Mouse (Mus musculus): Measurements from ENCODE around the gene Cacng7.
"Not testable (repeated sequence)": the region's sequence is repeated elsewhere in the genome, so short reads cannot be mapped to it uniquely, and the experiment has no call there.

The Cacng7 gene

GRCm38 (mm10) chr7:3332619-3333521 is at the start of gene Cacng7:
Gene Cacng7 (plus strand): TSS chr7:3332955.
- DNase-seq (ENCODE audit: low read depth, low spot score): peak; percentile 66

- no peak for DNase-seq (ENCODE audit: low read depth, low spot score)
Observed at GRCm38 (mm10) chr7:3283081-3283875, 49.5 kb upstream of the Cacng7 start.

GRCm38 (mm10) chr7:3284604-3285003 is 48.2 kb upstream of the Cacng7 start:
- no peak for DNase-seq (ENCODE audit: low read depth, low spot score)

- DNase-seq (ENCODE audit: low read depth, low spot score): no peak
Observed at GRCm38 (mm10) chr7:3286036-3286435, 46.7 kb upstream of the Cacng7 start.

- DNase-seq (ENCODE audit: low read depth, low spot score): peak; percentile 53
Observed at GRCm38 (mm10) chr7:3287186-3287585, 45.6 kb upstream of the Cacng7 start.

- DNase-seq (ENCODE audit: low read depth, low spot score): peak; percentile 76
Observed at GRCm38 (mm10) chr7:3288976-3289970, 43.5 kb upstream of the Cacng7 start, which contains the start of the genes Myadm and Prkcg. Gene Myadm (plus strand): TSS chr7:3289080. Gene Prkcg (plus strand): TSS chr7:3289179.

DNA sequence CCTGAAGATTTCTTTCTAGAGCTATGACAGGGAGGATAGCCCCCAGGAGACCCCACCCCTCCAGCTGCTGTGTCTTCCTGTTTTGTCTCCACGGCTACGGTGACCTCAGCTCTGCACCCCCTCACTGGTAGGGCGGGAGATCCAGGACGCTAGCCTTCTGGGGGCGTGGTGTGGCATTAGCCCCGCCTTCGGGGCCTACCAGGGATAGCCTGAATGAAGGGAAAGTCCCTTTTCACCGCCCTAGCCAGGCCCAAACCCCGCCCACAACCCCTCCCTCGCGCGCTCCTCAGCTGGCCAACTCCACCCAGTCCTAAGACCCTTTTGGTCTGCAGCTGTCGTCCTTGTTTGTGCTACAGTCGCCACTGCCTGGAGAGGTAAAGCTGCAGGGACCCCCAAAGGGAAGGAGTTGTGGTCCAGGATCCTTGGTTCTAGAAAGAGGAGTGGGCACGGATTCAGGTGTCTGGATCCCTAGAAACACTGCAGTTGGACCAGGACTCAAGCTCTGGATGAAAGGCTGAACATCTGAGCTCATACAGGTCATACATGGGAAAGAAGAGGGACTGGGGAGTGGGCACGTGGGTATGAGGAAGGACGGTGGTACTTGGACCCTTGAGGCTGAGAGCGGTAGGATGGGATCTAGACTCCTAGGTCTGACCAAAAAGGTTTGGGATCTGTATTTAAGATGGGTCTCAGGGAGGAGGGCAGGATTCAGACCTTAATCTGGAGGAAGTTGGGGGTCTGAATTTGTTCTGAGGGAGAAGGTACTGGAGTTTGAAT is 42.3 kb upstream of the Cacng7 start:
- peak; percentile 97 for DNase-seq (ENCODE audit: low read depth, low spot score)

GRCm38 (mm10) chr7:3291197-3291596 is 41.6 kb upstream of the Cacng7 start:
- peak; percentile 95 for DNase-seq (ENCODE audit: low read depth, low spot score)

- DNase-seq (ENCODE audit: low read depth, low spot score): peak; percentile 45
Observed at GRCm38 (mm10) chr7:3291764-3292163, 41.0 kb upstream of the Cacng7 start.

GRCm38 (mm10) chr7:3292271-3292670 is 40.5 kb upstream of the Cacng7 start:
- DNase-seq (ENCODE audit: low read depth, low spot score): not testable (repeated sequence)

- DNase-seq (ENCODE audit: low read depth, low spot score): peak; percentile 95
Observed at GRCm38 (mm10) chr7:3292791-3293190, 40.0 kb upstream of the Cacng7 start.

- DNase-seq (ENCODE audit: low read depth, low spot score): no peak
Observed at GRCm38 (mm10) chr7:3294794-3295193, 38.0 kb upstream of the Cacng7 start.

GRCm38 (mm10) chr7:3295321-3296110 is 37.2 kb upstream of the Cacng7 start:
- no peak for DNase-seq (ENCODE audit: low read depth, low spot score)

GRCm38 (mm10) chr7:3296711-3297110 is 36.0 kb upstream of the Cacng7 start:
- DNase-seq (ENCODE audit: low read depth, low spot score): no peak

- DNase-seq (ENCODE audit: low read depth, low spot score): peak; percentile 67
Observed at GRCm38 (mm10) chr7:3299941-3300617, 32.7 kb upstream of the Cacng7 start.

DNA sequence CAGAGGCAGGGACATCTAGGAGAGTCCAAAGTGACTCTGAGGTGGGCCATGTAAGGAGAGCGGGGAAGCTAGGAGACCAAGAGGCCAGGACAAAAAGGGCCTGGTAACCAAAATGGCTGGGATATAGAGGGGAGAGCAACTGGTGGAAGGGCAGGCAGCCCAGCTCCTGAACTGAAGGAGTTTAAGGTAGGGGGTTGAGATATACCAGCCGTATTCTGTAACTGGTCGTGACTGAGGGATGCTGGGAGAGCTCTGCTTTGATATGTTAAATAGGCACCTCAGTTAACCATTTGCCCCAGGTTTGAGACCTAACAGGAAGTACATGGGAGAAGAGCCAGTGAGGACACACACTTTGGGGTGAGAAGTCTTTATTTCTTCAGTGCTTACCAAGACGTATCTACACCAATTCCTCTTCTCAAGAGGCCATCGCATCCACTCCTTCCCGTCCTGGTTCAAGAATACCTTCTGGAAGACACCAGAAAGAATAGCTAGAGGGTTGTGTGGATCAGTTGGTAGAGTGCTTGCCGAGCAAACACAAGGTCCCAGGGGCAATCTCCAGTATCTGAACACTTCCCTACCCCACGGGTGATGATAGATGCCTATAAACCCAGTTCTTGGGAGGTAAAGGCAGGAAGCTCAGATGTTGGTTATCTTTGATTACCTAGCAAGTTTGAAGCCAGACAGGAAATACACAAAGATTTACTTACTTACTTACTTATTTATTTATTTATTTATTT is 31.7 kb upstream of the Cacng7 start:
- DNase-seq (ENCODE audit: low read depth, low spot score): no peak

DNA sequence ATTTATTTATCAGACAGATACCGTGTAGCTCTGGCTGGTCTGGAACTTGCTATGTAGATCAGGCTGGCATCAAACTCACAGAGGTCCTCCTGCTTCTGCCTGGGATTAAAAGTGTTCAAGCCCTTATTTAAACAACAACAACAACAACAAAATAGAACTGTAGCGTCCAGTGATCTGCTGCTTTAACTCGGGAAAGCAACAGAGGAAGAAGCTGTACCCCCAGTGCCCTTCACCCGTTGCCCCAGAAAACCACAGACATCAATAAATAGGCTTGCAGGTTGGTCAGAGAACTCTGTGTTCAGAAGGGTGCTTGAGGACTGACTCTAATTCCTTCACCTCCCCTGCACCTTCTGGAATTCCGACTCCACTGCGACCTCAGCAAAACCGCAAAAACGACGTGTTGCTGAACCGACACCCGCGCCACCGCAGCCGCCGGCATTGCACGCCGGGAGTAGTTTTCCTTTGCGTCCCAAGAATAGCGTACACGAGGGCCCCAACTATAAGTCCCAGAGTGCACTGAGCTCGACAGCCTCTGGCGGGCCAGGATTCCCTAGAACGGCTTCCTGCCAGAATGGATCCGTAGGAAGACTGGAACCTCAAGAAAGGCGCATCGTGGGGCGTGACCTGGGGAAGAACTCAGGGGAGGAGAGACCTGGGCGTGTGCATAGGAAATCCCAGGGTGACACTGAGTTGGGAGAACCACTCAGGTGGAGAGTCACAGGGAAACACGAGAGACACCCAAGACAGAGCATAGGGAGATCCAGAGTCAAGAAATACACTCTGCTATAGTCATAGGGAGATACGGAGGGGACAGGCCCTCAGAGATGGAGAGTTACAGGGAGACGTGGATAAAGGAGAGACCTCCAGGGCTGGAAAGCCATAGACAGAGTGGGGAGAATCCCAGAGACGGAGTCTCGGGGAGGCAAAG is 30.9 kb upstream of the Cacng7 start:
- DNase-seq (ENCODE audit: low read depth, low spot score): no peak
